Mouse (Mus musculus) adrenal gland, adult (tissue): ENCODE results near the gene 1700069L16Rik.

Experiments used
- DNase-seq, 2 experiments: peaks; one replicate each; pipeline ENCODE4 v3.0.0; 2022 to 2023; ENCODE audit warnings: low spot score in 1 of 2; ENCODE audit not compliant: inconsistent age in 2 of 2

Gene 1700069L16Rik

GRCm38 (mm10) chr5:113735023-113735344, 10.4 kb upstream of the 1700069L16Rik start:
- no peak for DNase-seq

- no peak for DNase-seq
Observed at GRCm38 (mm10) chr5:113734376-113734775, 9.8 kb upstream of the 1700069L16Rik start.

- peak in 1 of 2 experiments; percentile 74 for DNase-seq
Observed at GRCm38 (mm10) chr5:113732182-113732581, 7.6 kb upstream of the 1700069L16Rik start.

GRCm38 (mm10) chr5:113731174-113731573, 6.6 kb upstream of the 1700069L16Rik start:
- no peak for DNase-seq

- no peak for DNase-seq
Observed at GRCm38 (mm10) chr5:113730641-113731121, 6.1 kb upstream of the 1700069L16Rik start.

GRCm38 (mm10) chr5:113728691-113729090, 4.1 kb upstream of the 1700069L16Rik start:
- no peak for DNase-seq

- no peak for DNase-seq
Observed at GRCm38 (mm10) chr5:113728011-113728410, 3.4 kb upstream of the 1700069L16Rik start.

GRCm38 (mm10) chr5:113727238-113727637, 2.7 kb upstream of the 1700069L16Rik start:
- DNase-seq, result no peak

GRCm38 (mm10) chr5:113726618-113727017, 2.0 kb upstream of the 1700069L16Rik start:
- DNase-seq, result no peak

GRCm38 (mm10) chr5:113725417-113725816, 845 bp upstream of the 1700069L16Rik start:
- no peak for DNase-seq

GRCm38 (mm10) chr5:113723567-113724237, 870 bp downstream of the 1700069L16Rik start:
- DNase-seq, result no peak

GRCm38 (mm10) chr5:113722224-113723013, 2.2 kb downstream of the 1700069L16Rik start:
- no peak for DNase-seq

- no peak for DNase-seq
Observed at GRCm38 (mm10) chr5:113719221-113719661, 5.3 kb downstream of the 1700069L16Rik start.

- DNase-seq, result peak in 1 of 2 experiments; percentile 67
Observed at GRCm38 (mm10) chr5:113716581-113717388, 7.8 kb downstream of the 1700069L16Rik start.

- no peak for DNase-seq
Observed at GRCm38 (mm10) chr5:113712861-113713260, 11.7 kb downstream of the 1700069L16Rik start.

- DNase-seq, result no peak
Observed at GRCm38 (mm10) chr5:113703803-113704585, 20.6 kb downstream of the 1700069L16Rik start.

GRCm38 (mm10) chr5:113700388-113701023, 24.1 kb downstream of the 1700069L16Rik start:
- no peak for DNase-seq

- no peak for DNase-seq
Observed at GRCm38 (mm10) chr5:113694415-113694814, 30.2 kb downstream of the 1700069L16Rik start.

- no peak for DNase-seq
Observed at GRCm38 (mm10) chr5:113694000-113694399, 30.6 kb downstream of the 1700069L16Rik start.

- DNase-seq, result no peak
Observed at GRCm38 (mm10) chr5:113693196-113693755, 31.3 kb downstream of the 1700069L16Rik start.
